Mouse (Mus musculus) stomach, embryonic 16.5 days (tissue): Measurements from ENCODE around the gene Fam122a. TPM values are rescaled to one million over a fixed set of nuclear protein-coding genes. Genes with fewer than 3 reads are reported as not detected.

ENCODE experiments used
- ATAC-seq: fragments of 200-750 bp; cut with Nextera tagmentation; 2 replicates; pipeline ENCODE4 v1.8.0; 2017; ENCODE audit warnings: moderate number of reproducible peaks, moderate TSS enrichment; ENCODE audit not compliant: insufficient read depth, low FRiP score
- H3K27ac ChIP-seq: fragments of 300-500 bp; sonication (generic); 2 replicates; pipeline ENCODE4 v1.5.1; 2014; ENCODE audit warnings: low read length
- H3K27me3 ChIP-seq: fragments of 300-500 bp; sonication (generic); 2 replicates; pipeline ENCODE4 v1.6.1; 2014; ENCODE audit warnings: low read length, control low read depth, mixed read lengths; ENCODE audit not compliant: control insufficient read depth, insufficient read depth
- H3K36me3 ChIP-seq: fragments of 300-500 bp; sonication (generic); 2 replicates; pipeline ENCODE4 v1.6.1; 2014; ENCODE audit warnings: low read length; ENCODE audit not compliant: control insufficient read depth, insufficient read depth
- H3K4me1 ChIP-seq: fragments of 300-500 bp; sonication (generic); 2 replicates; pipeline ENCODE4 v1.6.1; 2014; ENCODE audit warnings: low read length, control low read depth, mixed read lengths; ENCODE audit not compliant: control insufficient read depth, insufficient read depth
- H3K4me2 ChIP-seq: fragments of 300-500 bp; sonication (generic); 2 replicates; pipeline ENCODE4 v1.6.1; 2014; ENCODE audit warnings: low read depth, low read length, mixed read lengths
- H3K4me3 ChIP-seq: fragments of 300-500 bp; sonication (generic); replicated peaks from 2 replicates; pipeline ENCODE4 v1.5.1; 2014; ENCODE audit warnings: mild to moderate bottlenecking, low read length
- H3K9ac ChIP-seq: fragments of 300-500 bp; sonication (generic); 2 replicates; pipeline ENCODE4 v1.6.1; 2014; ENCODE audit warnings: low read length
- H3K9me3 ChIP-seq: fragments of 300-500 bp; sonication (generic); replicated peaks from 2 replicates; pipeline ENCODE4 v1.6.1; 2016; ENCODE audit warnings: low read length, control low read depth; ENCODE audit not compliant: control insufficient read depth
- WGBS: fragments of 180-500 bp; shearing (Covaris S2); extraction: QIAGEN DNeasy Blood & Tissue Kit; methylation state at CpG from one replicate; pipeline ENCODE4 v1.1.7; 2014; 5-methylcytosine and 5-hydroxymethylcytosine counted together
- polyA plus RNA-seq: library from polyadenylated mRNA; unstranded; fragments of >200 nt; fragmentation: Nextera tagmentation; extraction: Ambion mirVana; gene quantifications from 2 replicates; pipeline ENCODE4 v1.2.1, GENCODE M21; 2015

The Fam122a gene
- polyA plus RNA-seq, 1 experiment from 2014 or later, result 37.6 TPM

- peaks cover 4% of the 10 kb centered on the region for H3K4me1 ChIP-seq
- H3K4me2 ChIP-seq, result no peak overlapping the region
- no peak overlapping the region for H3K4me3 ChIP-seq
- 0 out of 2 replicates have a peak, but pooled peaks cover 4% of the 10 kb centered on the region for H3K36me3 ChIP-seq
- no peak for ATAC-seq
- no peak overlapping the region for H3K27ac ChIP-seq
- H3K27me3 ChIP-seq, result no peaks in the 10 kb centered on the region
- H3K9me3 ChIP-seq, result no peaks in the 10 kb centered on the region
- H3K9ac ChIP-seq, result no peak overlapping the region
- WGBS, result 88% methylated on average over 5 of the region's 5 CpGs
Measured at GRCm38 (mm10) chr19:24472512-24472911, 4.6 kb downstream of the Fam122a start.

DNA sequence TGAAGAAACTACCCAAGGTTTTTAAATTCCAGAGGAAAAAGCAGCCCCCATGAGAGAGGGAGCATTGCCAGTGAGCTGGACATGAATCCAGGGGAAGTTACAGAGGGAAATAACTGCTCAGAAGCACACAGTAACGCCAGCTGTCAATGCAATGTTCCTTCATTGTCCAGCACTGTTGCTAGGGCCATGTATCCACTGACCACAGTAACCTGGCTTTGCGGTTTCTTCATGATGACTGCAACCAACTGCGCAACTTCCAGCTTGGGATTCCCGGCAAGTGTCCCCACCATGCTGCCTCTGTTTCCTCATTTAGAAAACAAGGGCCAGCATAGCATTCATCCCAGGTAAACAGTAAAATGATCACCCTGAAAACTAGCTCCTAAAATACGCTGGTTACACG is 5.6 kb downstream of the Fam122a start:
- H3K4me1 ChIP-seq, result peaks cover 4% of the 10 kb centered on the region
- H3K27me3 ChIP-seq, result no peaks in the 10 kb centered on the region
- no peak overlapping the region for H3K27ac ChIP-seq
- no peaks in the 10 kb centered on the region for H3K9me3 ChIP-seq
- no peak overlapping the region for H3K4me3 ChIP-seq
- ATAC-seq, result no peak
- H3K9ac ChIP-seq, result no peak overlapping the region
- no peak overlapping the region for H3K4me2 ChIP-seq
- 0 out of 2 replicates have a peak, but pooled peaks cover 4% of the 10 kb centered on the region for H3K36me3 ChIP-seq
- 90% methylated on average over 6 of the region's 6 CpGs for WGBS

DNA sequence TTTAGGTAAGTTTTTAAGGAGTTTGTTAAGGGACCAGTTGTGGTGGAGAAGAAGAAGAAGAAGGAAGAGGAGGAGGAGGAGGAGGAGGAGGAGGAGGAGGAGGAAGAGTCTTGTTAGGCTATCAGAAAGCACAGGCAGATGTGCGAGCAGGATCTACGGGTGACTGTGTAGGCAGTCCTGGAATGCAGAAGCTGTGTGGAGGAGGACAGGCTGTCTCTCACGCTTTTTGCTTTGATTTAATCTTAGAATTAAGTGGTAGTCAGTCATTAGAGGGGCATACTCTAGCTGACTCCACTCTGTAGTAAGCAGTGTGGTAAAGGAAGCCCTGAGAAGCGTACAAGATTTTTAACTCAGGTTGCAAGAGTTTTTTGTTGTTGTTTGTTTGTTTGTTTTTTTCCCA is 7.9 kb downstream of the Fam122a start:
- 58% methylated on average over 4 of the region's 4 CpGs for WGBS
- H3K9me3 ChIP-seq, result no peaks in the 10 kb centered on the region
- no peak for ATAC-seq
- no peak overlapping the region for H3K4me3 ChIP-seq
- no peak overlapping the region for H3K27ac ChIP-seq
- H3K36me3 ChIP-seq, result no peaks in the 10 kb centered on the region
- H3K4me1 ChIP-seq, result no peaks in the 10 kb centered on the region
- no peaks in the 10 kb centered on the region for H3K27me3 ChIP-seq
- H3K9ac ChIP-seq, result no peak overlapping the region
- no peak overlapping the region for H3K4me2 ChIP-seq

DNA sequence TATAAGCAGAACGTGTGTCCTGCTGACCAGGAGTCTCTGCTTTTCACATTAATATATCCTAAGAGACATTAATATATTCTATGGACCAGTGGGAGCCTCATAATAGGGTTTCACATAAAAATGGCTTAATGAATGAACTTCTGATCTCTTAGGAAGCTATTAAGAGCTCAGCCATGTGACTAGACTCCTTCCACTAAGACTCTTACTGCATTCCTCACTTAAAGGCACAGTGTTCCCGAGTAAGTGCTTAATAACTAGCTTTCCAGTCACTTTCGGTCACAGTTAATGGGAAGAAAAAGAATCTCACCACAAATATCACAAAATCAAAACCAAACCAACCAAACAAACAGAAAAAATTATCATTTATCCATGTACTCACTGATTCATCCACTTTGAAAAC is 8.5 kb downstream of the Fam122a start:
- H3K36me3 ChIP-seq, result no peaks in the 10 kb centered on the region
- H3K9ac ChIP-seq, result no peak overlapping the region
- ATAC-seq, result no peak
- 55% methylated on average over 3 of the region's 3 CpGs for WGBS
- H3K4me3 ChIP-seq, result no peak overlapping the region
- no peaks in the 10 kb centered on the region for H3K9me3 ChIP-seq
- no peaks in the 10 kb centered on the region for H3K4me1 ChIP-seq
- H3K4me2 ChIP-seq, result no peak overlapping the region
- H3K27ac ChIP-seq, result no peak overlapping the region
- H3K27me3 ChIP-seq, result no peaks in the 10 kb centered on the region

GRCm38 (mm10) chr19:24463011-24463410 is 14.1 kb downstream of the Fam122a start:
- Histone ChIP-seq H3K9me3 (no peaks in the 10 kb centered on the region), H3K27me3 (no peaks in the 10 kb centered on the region), H3K4me3 (no peak overlapping the region), H3K36me3 (no peaks in the 10 kb centered on the region), H3K4me2 (no peak overlapping the region), H3K9ac (no peak overlapping the region), H3K4me1 (no peaks in the 10 kb centered on the region), H3K27ac (no peak overlapping the region)
- 83% methylated on average over 3 of the region's 3 CpGs for WGBS
- ATAC-seq, result no peak

GRCm38 (mm10) chr19:24456591-24457231 is 20.4 kb downstream of the Fam122a start:
- no peak overlapping the region for H3K27ac ChIP-seq
- H3K4me3 ChIP-seq, result no peak overlapping the region
- no peak overlapping the region for H3K4me2 ChIP-seq

DNA sequence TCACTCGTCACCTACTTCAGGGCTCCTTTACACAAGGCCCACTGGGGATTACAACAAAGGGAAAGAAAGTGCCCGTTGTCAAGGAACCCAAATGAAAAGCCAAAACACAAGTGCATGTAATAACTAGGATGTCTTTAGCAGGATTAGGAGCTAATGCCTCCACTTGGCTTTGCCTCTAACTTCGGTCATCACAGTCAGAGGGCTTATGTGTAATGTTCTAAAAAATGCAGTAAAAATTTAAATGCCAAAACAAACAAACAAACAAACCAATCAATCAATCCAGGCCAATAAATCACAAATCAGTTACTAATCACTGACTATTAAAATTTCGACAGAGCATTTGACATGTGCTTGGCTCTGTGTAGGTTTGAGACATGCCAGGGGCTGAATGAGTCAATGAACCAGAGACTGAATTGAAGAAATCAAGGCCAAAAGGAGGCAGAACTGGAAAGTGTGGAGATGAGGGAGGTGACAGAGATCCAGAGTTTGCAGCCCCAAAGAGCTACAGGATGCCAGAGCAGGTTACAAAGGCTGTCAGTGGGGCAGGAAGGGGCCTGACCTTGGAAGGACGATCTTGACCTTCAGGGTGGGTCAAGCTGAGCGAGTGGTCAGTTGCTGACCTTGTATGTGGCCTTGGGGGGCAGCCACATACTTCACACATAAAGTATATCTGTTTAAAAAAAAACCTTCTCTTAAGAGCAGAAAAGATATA is 21.8 kb downstream of the Fam122a start:
- H3K36me3 ChIP-seq, result no peaks in the 10 kb centered on the region
- no peaks in the 10 kb centered on the region for H3K4me1 ChIP-seq
- H3K27ac ChIP-seq, result no peak overlapping the region
- H3K27me3 ChIP-seq, result no peaks in the 10 kb centered on the region
- ATAC-seq, result no peak
- no peak overlapping the region for H3K9ac ChIP-seq
- WGBS, result 74% methylated on average over 6 of the region's 6 CpGs
- no peak overlapping the region for H3K4me2 ChIP-seq
- H3K9me3 ChIP-seq, result no peaks in the 10 kb centered on the region
- no peak overlapping the region for H3K4me3 ChIP-seq

More at GRCm38 (mm10) chr19:24456591-24457231, 20.4 kb downstream of the Fam122a start:
- WGBS, result 93% methylated on average over 6 of the region's 6 CpGs
- no peaks in the 10 kb centered on the region for H3K27me3 ChIP-seq
- no peaks in the 10 kb centered on the region for H3K4me1 ChIP-seq
- ATAC-seq, result no peak
- no peaks in the 10 kb centered on the region for H3K36me3 ChIP-seq
- no peaks in the 10 kb centered on the region for H3K9me3 ChIP-seq
- no peak overlapping the region for H3K9ac ChIP-seq

GRCm38 (mm10) chr19:24454451-24454850 is 22.7 kb downstream of the Fam122a start:
- Histone ChIP-seq H3K4me2 (no peak overlapping the region), H3K27me3 (no peaks in the 10 kb centered on the region), H3K4me1 (no peaks in the 10 kb centered on the region), H3K9me3 (no peaks in the 10 kb centered on the region), H3K36me3 (no peaks in the 10 kb centered on the region), H3K4me3 (no peak overlapping the region), H3K27ac (no peak overlapping the region), H3K9ac (no peak overlapping the region)
- 85% methylated on average over 2 of the region's 2 CpGs for WGBS
- no peak for ATAC-seq

DNA sequence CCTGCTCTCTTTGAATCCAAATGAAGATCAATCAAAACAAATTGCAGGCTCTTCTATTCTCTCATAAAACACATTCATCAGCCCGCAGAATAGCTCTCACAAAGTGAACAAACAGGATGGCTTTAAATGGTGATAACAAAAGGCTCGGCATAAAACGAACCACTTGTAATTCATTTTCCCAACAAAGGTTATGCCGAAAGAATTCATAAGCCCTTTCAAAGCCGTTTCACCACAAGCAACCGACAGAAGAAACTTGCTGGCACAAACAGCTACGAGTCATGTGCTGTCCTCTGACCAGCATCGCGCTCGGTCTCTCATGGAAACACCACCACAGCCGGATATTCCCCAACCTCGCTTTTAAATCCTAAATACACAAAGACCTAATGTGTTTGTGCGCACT is 23.8 kb downstream of the Fam122a start:
- H3K4me3 ChIP-seq, result no peak overlapping the region
- no peaks in the 10 kb centered on the region for H3K9me3 ChIP-seq
- H3K4me1 ChIP-seq, result no peaks in the 10 kb centered on the region
- no peak overlapping the region for H3K9ac ChIP-seq
- H3K27me3 ChIP-seq, result no peaks in the 10 kb centered on the region
- no peaks in the 10 kb centered on the region for H3K36me3 ChIP-seq
- no peak for ATAC-seq
- no peak overlapping the region for H3K4me2 ChIP-seq
- WGBS, result 53% methylated on average over 13 of the region's 13 CpGs
- no peak overlapping the region for H3K27ac ChIP-seq
